Mouse (Mus musculus): ENCODE results near the gene Ghdc. TPM values are rescaled to one million over a fixed set of nuclear protein-coding genes. Genes with fewer than 3 reads are reported as not detected.
A peak's percentile ranks its signal among the peaks of the same experiment; 100 is the strongest.

The Ghdc gene
- polyA plus RNA-seq, 1 experiment from 2014 or later = 6.4 TPM

GRCm38 (mm10) chr11:100724919-100725512 lies 45.7 kb downstream of the Ghdc start:
- Histone ChIP-seq H3K4me2 (peak overlapping the region; percentile 16; the same call in 1 of the 2 replicates), H3K36me3 (peaks cover 14% of the 10 kb centered on the region; the same call in 1 of the 2 replicates), H3K9ac (no peak overlapping the region), H3K4me1 (peaks cover 40% of the 10 kb centered on the region), H3K27ac (peak overlapping the region; percentile 59), H3K27me3 (no peaks in the 10 kb centered on the region), H3K9me3 (no peaks in the 10 kb centered on the region), H3K4me3 (no peak overlapping the region)
- peak; percentile 63 for ATAC-seq (ENCODE audit: borderline replicate concordance, extremely low read depth, low FRiP score, low TSS enrichment)
- 22% methylated on average over 5 of the region's 5 CpGs for WGBS

GRCm38 (mm10) chr11:100722493-100723028 lies 48.2 kb downstream of the Ghdc start:
- Histone ChIP-seq H3K36me3 (peaks cover 15% of the 10 kb centered on the region), H3K4me2 (no peak overlapping the region), H3K4me1 (peaks cover 47% of the 10 kb centered on the region), H3K27ac (peak overlapping the region; percentile 75; the same call in 1 of the 2 replicates), H3K9ac (no peak overlapping the region), H3K9me3 (no peaks in the 10 kb centered on the region), H3K27me3 (no peaks in the 10 kb centered on the region), H3K4me3 (no peak overlapping the region)
- ATAC-seq (ENCODE audit: borderline replicate concordance, extremely low read depth, low FRiP score, low TSS enrichment) = no peak
- 54% methylated on average over 2 of the region's 2 CpGs for WGBS

GRCm38 (mm10) chr11:100721776-100722492 lies 48.8 kb downstream of the Ghdc start:
- no peaks in the 10 kb centered on the region for H3K27me3 ChIP-seq
- H3K36me3 ChIP-seq = peaks cover 21% of the 10 kb centered on the region
- H3K4me3 ChIP-seq = no peak overlapping the region
- peak overlapping the region; percentile 75 for H3K27ac ChIP-seq
- peaks cover 44% of the 10 kb centered on the region for H3K4me1 ChIP-seq
- no peak overlapping the region for H3K9ac ChIP-seq
- H3K4me2 ChIP-seq = no peak overlapping the region
- 50% methylated on average over 8 of the region's 8 CpGs for WGBS
- ATAC-seq (ENCODE audit: borderline replicate concordance, extremely low read depth, low FRiP score, low TSS enrichment) = no peak
- no peaks in the 10 kb centered on the region for H3K9me3 ChIP-seq

GRCm38 (mm10) chr11:100721254-100721653 lies 49.5 kb downstream of the Ghdc start:
- Histone ChIP-seq H3K4me1 (peaks cover 44% of the 10 kb centered on the region), H3K4me3 (no peak overlapping the region), H3K27me3 (no peaks in the 10 kb centered on the region), H3K27ac (peak overlapping the region; percentile 75), H3K9me3 (no peaks in the 10 kb centered on the region), H3K4me2 (no peak overlapping the region; the same call in 1 of the 2 replicates), H3K9ac (no peak overlapping the region), H3K36me3 (peaks cover 27% of the 10 kb centered on the region)
- 64% methylated on average over 4 of the region's 4 CpGs for WGBS
- ATAC-seq (ENCODE audit: borderline replicate concordance, extremely low read depth, low FRiP score, low TSS enrichment) = no peak

- Histone ChIP-seq H3K27me3 (no peaks in the 10 kb centered on the region), H3K4me1 (peaks cover 43% of the 10 kb centered on the region), H3K4me2 (no peak overlapping the region), H3K36me3 (peaks cover 34% of the 10 kb centered on the region), H3K27ac (peak overlapping the region; percentile 75), H3K4me3 (no peak overlapping the region), H3K9ac (no peak overlapping the region), H3K9me3 (no peaks in the 10 kb centered on the region)
- ATAC-seq (ENCODE audit: borderline replicate concordance, extremely low read depth, low FRiP score, low TSS enrichment) = no peak
- 67% methylated on average over 5 of the region's 5 CpGs for WGBS
Measured at GRCm38 (mm10) chr11:100720345-100720744, 50.4 kb downstream of the Ghdc start.

DNA sequence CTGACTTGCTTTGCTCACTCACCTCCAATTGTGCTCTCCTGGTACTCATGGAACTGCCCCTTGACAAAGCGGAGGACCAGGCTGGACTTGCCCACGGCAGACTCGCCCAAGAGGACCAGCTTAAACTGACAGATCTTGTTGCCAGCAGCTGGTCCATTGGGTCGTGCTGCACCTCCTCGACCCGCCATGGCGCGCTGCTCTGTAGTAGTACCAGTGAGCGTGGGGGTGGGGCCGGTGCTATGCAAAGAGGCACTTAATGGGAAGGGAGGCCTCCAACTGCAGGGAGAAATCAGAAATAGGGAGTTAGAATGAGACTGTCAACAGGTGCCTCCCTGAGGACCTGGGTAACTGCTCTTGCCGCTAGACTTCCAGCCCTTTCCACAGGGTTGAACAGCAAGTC lies 50.9 kb downstream of the Ghdc start:
- Histone ChIP-seq H3K9me3 (no peaks in the 10 kb centered on the region), H3K4me1 (peaks cover 38% of the 10 kb centered on the region), H3K9ac (no peak overlapping the region), H3K27ac (no peak overlapping the region), H3K36me3 (peaks cover 37% of the 10 kb centered on the region), H3K4me3 (no peak overlapping the region), H3K4me2 (no peak overlapping the region), H3K27me3 (no peaks in the 10 kb centered on the region)
- WGBS = 75% methylated on average over 11 of the region's 11 CpGs
- no peak for ATAC-seq (ENCODE audit: borderline replicate concordance, extremely low read depth, low FRiP score, low TSS enrichment)

GRCm38 (mm10) chr11:100719312-100719711 lies 51.4 kb downstream of the Ghdc start:
- no peak for ATAC-seq (ENCODE audit: borderline replicate concordance, extremely low read depth, low FRiP score, low TSS enrichment)
- peaks cover 37% of the 10 kb centered on the region for H3K36me3 ChIP-seq

DNA sequence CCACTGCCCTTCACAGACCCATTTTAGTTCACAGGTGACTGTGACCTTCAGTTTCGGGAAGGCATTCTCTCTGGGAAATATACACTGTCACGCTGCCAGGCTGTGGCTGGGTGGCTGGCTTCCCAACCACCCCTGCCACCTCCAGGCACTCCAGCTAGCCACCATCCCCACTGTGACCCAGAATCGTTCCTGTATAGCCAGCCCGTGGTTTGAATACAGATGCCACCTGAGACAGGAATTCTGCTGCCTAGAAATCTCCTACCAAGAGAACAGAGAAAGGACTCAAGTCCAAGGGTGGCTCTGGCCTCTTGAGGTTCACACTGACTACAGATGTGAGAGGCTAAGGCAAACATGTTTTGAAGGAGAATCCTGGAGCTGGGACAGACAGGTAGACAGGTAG lies 51.9 kb downstream of the Ghdc start:
- Histone ChIP-seq H3K36me3 (peaks cover 37% of the 10 kb centered on the region), H3K27ac (no peak overlapping the region), H3K9ac (no peak overlapping the region), H3K4me2 (no peak overlapping the region), H3K9me3 (no peaks in the 10 kb centered on the region), H3K4me1 (peaks cover 37% of the 10 kb centered on the region), H3K4me3 (no peak overlapping the region), H3K27me3 (no peaks in the 10 kb centered on the region)
- 93% methylated on average over 4 of the region's 4 CpGs for WGBS
- ATAC-seq (ENCODE audit: borderline replicate concordance, extremely low read depth, low FRiP score, low TSS enrichment) = no peak

More at GRCm38 (mm10) chr11:100719312-100719711, 51.4 kb downstream of the Ghdc start:
- Histone ChIP-seq H3K4me1 (peaks cover 34% of the 10 kb centered on the region), H3K9ac (no peak overlapping the region), H3K27ac (no peak overlapping the region), H3K27me3 (no peaks in the 10 kb centered on the region), H3K4me3 (no peak overlapping the region), H3K9me3 (no peaks in the 10 kb centered on the region), H3K4me2 (no peak overlapping the region)
- 69% methylated on average over 3 of the region's 3 CpGs for WGBS

DNA sequence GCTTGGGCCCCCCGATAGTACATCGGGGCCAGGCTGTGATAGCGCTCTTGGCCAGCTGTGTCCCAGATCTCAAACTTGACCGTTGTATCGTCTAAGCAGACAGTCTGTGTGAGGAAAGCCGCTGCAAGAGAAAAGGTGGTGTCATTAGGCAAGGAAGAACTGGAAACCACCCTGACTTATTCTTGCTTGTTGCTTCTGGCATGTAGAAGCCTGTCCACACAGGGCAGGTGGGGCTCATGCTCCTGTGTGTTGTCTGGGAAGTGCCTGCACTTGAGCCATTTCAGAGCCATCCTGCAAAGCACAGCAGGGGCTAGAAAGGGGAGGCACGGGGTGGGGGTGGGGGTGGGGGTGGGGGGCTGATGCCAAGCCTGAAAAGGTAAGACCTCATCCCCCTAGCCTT lies 52.3 kb downstream of the Ghdc start:
- Histone ChIP-seq H3K4me2 (no peak overlapping the region), H3K27me3 (no peaks in the 10 kb centered on the region), H3K9me3 (no peaks in the 10 kb centered on the region), H3K4me1 (peaks cover 41% of the 10 kb centered on the region), H3K36me3 (peaks cover 37% of the 10 kb centered on the region), H3K27ac (no peak overlapping the region), H3K9ac (no peak overlapping the region), H3K4me3 (no peak overlapping the region)
- 87% methylated on average over 7 of the region's 7 CpGs for WGBS
- ATAC-seq (ENCODE audit: borderline replicate concordance, extremely low read depth, low FRiP score, low TSS enrichment) = no peak

DNA sequence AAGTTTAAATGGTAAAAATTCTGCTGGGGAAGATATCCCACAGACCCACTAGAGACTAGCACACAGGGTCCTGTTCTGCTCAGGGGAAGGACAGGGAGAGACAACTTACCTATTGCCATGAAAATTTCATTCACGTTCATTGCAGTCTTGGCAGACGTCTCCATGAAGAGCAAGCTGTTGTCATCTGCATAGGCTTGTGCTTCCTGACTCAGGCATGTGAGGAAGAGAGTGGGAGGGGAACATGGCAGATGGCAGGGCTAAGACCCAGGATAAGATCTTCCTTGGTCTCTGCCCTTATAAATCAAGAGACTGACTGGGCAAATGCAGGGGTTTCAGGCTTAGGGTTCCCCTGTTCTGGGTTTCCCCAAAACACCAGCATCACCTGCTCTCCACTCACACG lies 54.1 kb downstream of the Ghdc start:
- Histone ChIP-seq H3K4me3 (no peak overlapping the region), H3K27me3 (no peaks in the 10 kb centered on the region), H3K4me1 (peaks cover 44% of the 10 kb centered on the region), H3K36me3 (peaks cover 37% of the 10 kb centered on the region), H3K9ac (no peak overlapping the region), H3K27ac (no peak overlapping the region), H3K9me3 (no peaks in the 10 kb centered on the region), H3K4me2 (no peak overlapping the region)
- 82% methylated on average over 3 of the region's 3 CpGs for WGBS
- ATAC-seq (ENCODE audit: borderline replicate concordance, extremely low read depth, low FRiP score, low TSS enrichment) = no peak
